Comparison of ENCODE assay signal across 19 mouse cellular contexts in genomic region chr1:72772708-72773107, GRCm38 (mm10). TPM values are rescaled to one million over a fixed set of nuclear protein-coding genes. Genes with fewer than 3 reads are reported as not detected.
"Had no signal": no experiment of that assay in that cellular context is flagged by ENCODE, and none has a peak within 500 bp of the region (broad histone marks: within the 10 kb centered on the region; RNA-seq: fewer than 3 reads in every experiment).

No protein-coding gene starts in this region.

- H3K9me3 ChIP-seq: limb, embryonic 12.5 days; limb, embryonic 15.5 days; midbrain, embryonic 12.5 days; midbrain, embryonic 15.5 days; neural tube, embryonic 12.5 days; neural tube, embryonic 15.5 days had no signal

- ATAC-seq: inflammation-experienced regulatory T-cells, adult 6 months; intestine, embryonic 16.5 days; midbrain, embryonic 15.5 days had no signal

- H3K4me1 ChIP-seq: limb, embryonic 12.5 days; midbrain, embryonic 12.5 days; midbrain, embryonic 15.5 days; neural tube, embryonic 12.5 days; neural tube, embryonic 15.5 days had no signal

- H3K27ac ChIP-seq: limb, embryonic 12.5 days; limb, embryonic 15.5 days; macrophage; midbrain, embryonic 12.5 days; midbrain, embryonic 15.5 days; neural tube, embryonic 12.5 days; neural tube, embryonic 15.5 days had no signal

- H3K4me2 ChIP-seq: limb, embryonic 12.5 days; limb, embryonic 15.5 days; midbrain, embryonic 12.5 days; midbrain, embryonic 15.5 days; neural tube, embryonic 12.5 days; neural tube, embryonic 15.5 days had no signal

- H3K4me3 ChIP-seq: limb, embryonic 12.5 days; limb, embryonic 15.5 days; midbrain, embryonic 12.5 days; midbrain, embryonic 15.5 days; neural tube, embryonic 12.5 days; neural tube, embryonic 15.5 days had no signal

- H3K9ac ChIP-seq: limb, embryonic 12.5 days; limb, embryonic 15.5 days; midbrain, embryonic 12.5 days; midbrain, embryonic 15.5 days; neural tube, embryonic 12.5 days; neural tube, embryonic 15.5 days had no signal

- H3K27me3 ChIP-seq: limb, embryonic 12.5 days; limb, embryonic 15.5 days; midbrain, embryonic 12.5 days; midbrain, embryonic 15.5 days; neural tube, embryonic 12.5 days; neural tube, embryonic 15.5 days had no signal

- DNase-seq: kidney, postnatal 14 days; kidney, postnatal 4 days; left cerebral cortex, postnatal 4 days; lung, adult 2 months; lung, postnatal 14 days; right cerebral cortex, adult 18-20 months; right cerebral cortex, postnatal 14 days; right cerebral cortex, postnatal 4 days; thymus, postnatal 25 days had no signal

- H3K36me3 ChIP-seq: limb, embryonic 12.5 days; limb, embryonic 15.5 days; midbrain, embryonic 12.5 days; midbrain, embryonic 15.5 days; neural tube, embryonic 12.5 days; neural tube, embryonic 15.5 days had no signal

RNA-seq across cellular contexts. Expression of gene Igfbp2, which starts 51.6 kb away (rescaled TPM):
- total RNA-seq: megakaryocyte, adult 5-6 weeks had no signal
- polyA plus RNA-seq: inflammation-experienced regulatory T-cells, adult 6 months; macrophage had no signal
